Mouse (Mus musculus): ENCODE measurements around the gene Rev3l. TPM values are rescaled to one million over a fixed set of nuclear protein-coding genes. Genes with fewer than 3 reads are reported as not detected.
A peak's percentile ranks its signal among the peaks of the same experiment; 100 is the strongest.

The Rev3l gene
- polyA plus RNA-seq (2015; fragmentation: Nextera tagmentation; extraction: Ambion mirVana), result 12.1 and 14.1 TPM in 2 replicates

- Histone ChIP-seq H3K4me3 (replicated peaks; ENCODE audit: low read depth, low read length) (peak within 1 kb of the TSS; percentile 96), H3K4me1 (replicated peaks; ENCODE audit: insufficient read depth, low read length) (peaks cover 3% of the 10 kb centered on the region; the same call in 1 of the 2 replicates), H3K36me3 (ENCODE audit: insufficient read depth, low read length) (no peaks in the 10 kb centered on the region), H3K4me2 (ENCODE audit: low read length) (peak within 1 kb of the TSS; percentile 60), H3K9me3 (replicated peaks; ENCODE audit: low read length) (no peaks in the 10 kb centered on the region), H3K9ac (ENCODE audit: low read depth, low read length) (peak within 1 kb of the TSS; percentile 92), H3K27ac (peak within 1 kb of the TSS; percentile 99), H3K27me3 (ENCODE audit: insufficient read depth, low read length) (no peaks in the 10 kb centered on the region)
- ATAC-seq (replicated peaks; ENCODE audit: low FRiP score, low read depth), result peak; percentile 89
- TF ChIP-seq CTCF (IDR thresholded peaks at IDR 0.05; ENCODE audit: low read depth), result no peak
- peak; percentile 96 for DNase-seq (ENCODE audit: low spot score)
- WGBS, result 2% methylated on average over 52 of the region's 64 CpGs
These were observed at the start of gene Rev3l for GRCm38 (mm10) chr10:39731736-39732265. Gene Rev3l (plus strand): TSS chr10:39732118.

DNA sequence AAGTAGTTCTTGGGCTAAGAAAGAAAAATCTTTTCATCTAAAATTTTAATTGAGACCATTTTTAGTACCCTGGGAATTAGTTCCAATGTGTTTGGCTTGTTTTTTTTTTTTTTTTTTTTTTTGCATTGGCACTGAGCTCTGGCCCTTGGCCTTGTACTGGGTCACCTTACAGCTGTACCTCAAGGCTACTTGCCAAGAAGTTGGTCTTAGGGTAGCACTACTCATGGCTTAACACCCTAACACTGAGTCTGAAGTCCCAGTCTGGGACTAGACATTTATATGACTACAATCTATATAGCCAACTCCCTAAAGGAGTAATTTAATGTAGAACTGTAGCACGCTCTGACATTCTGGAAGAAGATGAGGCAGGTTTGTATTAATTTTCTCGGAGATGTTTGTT is 49.4 kb upstream of the Rev3l start:
- TF ChIP-seq CTCF (IDR thresholded peaks at IDR 0.05; ENCODE audit: low read depth), result no peak
- no peak overlapping the region for H3K27ac ChIP-seq
- DNase-seq (ENCODE audit: low spot score) (no peak), ATAC-seq (replicated peaks; ENCODE audit: low FRiP score, low read depth) (no peak)
- no peak overlapping the region for H3K9ac ChIP-seq (ENCODE audit: low read depth, low read length)
- no peaks in the 10 kb centered on the region for H3K36me3 ChIP-seq (ENCODE audit: insufficient read depth, low read length)
- no peak overlapping the region for H3K4me3 ChIP-seq (replicated peaks; ENCODE audit: low read depth, low read length)
- H3K4me1 ChIP-seq (replicated peaks; ENCODE audit: insufficient read depth, low read length), result no peaks in the 10 kb centered on the region
- 54% methylated on average over 2 of the region's 2 CpGs for WGBS
- H3K27me3 ChIP-seq (ENCODE audit: insufficient read depth, low read length), result no peaks in the 10 kb centered on the region
- H3K4me2 ChIP-seq (ENCODE audit: low read length), result no peak overlapping the region
- no peaks in the 10 kb centered on the region for H3K9me3 ChIP-seq (replicated peaks; ENCODE audit: low read length)

- TF ChIP-seq CTCF (IDR thresholded peaks at IDR 0.05; ENCODE audit: low read depth), result no peak
- Histone ChIP-seq H3K27ac (no peak overlapping the region), H3K4me1 (replicated peaks; ENCODE audit: insufficient read depth, low read length) (no peaks in the 10 kb centered on the region), H3K9me3 (replicated peaks; ENCODE audit: low read length) (no peaks in the 10 kb centered on the region), H3K27me3 (ENCODE audit: insufficient read depth, low read length) (no peaks in the 10 kb centered on the region), H3K9ac (ENCODE audit: low read depth, low read length) (no peak overlapping the region), H3K36me3 (ENCODE audit: insufficient read depth, low read length) (no peaks in the 10 kb centered on the region), H3K4me3 (replicated peaks; ENCODE audit: low read depth, low read length) (no peak overlapping the region), H3K4me2 (ENCODE audit: low read length) (no peak overlapping the region)
- 95% methylated on average over 2 of the region's 2 CpGs for WGBS
- no peak for ATAC-seq (replicated peaks; ENCODE audit: low FRiP score, low read depth)
- DNase-seq (ENCODE audit: low spot score), result no peak
These were observed 48.4 kb upstream of the Rev3l start for GRCm38 (mm10) chr10:39683481-39683880.

DNA sequence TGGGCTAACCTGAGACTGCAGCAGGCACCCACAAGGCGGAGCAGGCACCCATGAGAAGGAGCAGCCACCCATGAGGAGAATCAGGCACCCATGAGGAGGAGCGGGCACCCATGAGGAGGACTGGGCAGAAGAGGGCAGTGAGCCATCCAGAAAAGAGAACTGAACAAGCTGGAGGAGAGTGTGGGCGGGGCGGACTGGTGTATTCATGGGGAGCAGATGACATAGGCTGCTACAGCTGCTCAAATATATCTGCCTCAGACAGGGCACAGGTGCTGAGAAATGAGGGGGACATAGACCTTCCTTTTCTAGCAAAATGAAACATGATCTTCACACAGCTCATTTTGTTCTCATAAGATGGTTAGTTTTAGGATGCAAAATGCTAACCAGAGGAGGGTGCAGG is 45.1 kb upstream of the Rev3l start:
- no peaks in the 10 kb centered on the region for H3K36me3 ChIP-seq (ENCODE audit: insufficient read depth, low read length)
- H3K4me1 ChIP-seq (replicated peaks; ENCODE audit: insufficient read depth, low read length), result no peaks in the 10 kb centered on the region
- no peak overlapping the region for H3K4me2 ChIP-seq (ENCODE audit: low read length)
- H3K27me3 ChIP-seq (ENCODE audit: insufficient read depth, low read length), result no peaks in the 10 kb centered on the region
- H3K9ac ChIP-seq (ENCODE audit: low read depth, low read length), result no peak overlapping the region
- H3K9me3 ChIP-seq (replicated peaks; ENCODE audit: low read length), result no peaks in the 10 kb centered on the region
- H3K27ac ChIP-seq, result no peak overlapping the region
- 89% methylated on average over 4 of the region's 4 CpGs for WGBS
- ATAC-seq (replicated peaks; ENCODE audit: low FRiP score, low read depth), result no peak
- no peak for DNase-seq (ENCODE audit: low spot score)
- TF ChIP-seq CTCF (IDR thresholded peaks at IDR 0.05; ENCODE audit: low read depth), result no peak
- H3K4me3 ChIP-seq (replicated peaks; ENCODE audit: low read depth, low read length), result no peak overlapping the region

GRCm38 (mm10) chr10:39687851-39688250 is 44.1 kb upstream of the Rev3l start:
- WGBS, result 55% methylated on average over 3 of the region's 3 CpGs
- TF ChIP-seq CTCF (IDR thresholded peaks at IDR 0.05; ENCODE audit: low read depth), result no peak

GRCm38 (mm10) chr10:39691351-39692064 is 40.4 kb upstream of the Rev3l start:
- no peaks in the 10 kb centered on the region for H3K27me3 ChIP-seq (ENCODE audit: insufficient read depth, low read length)
- H3K36me3 ChIP-seq (ENCODE audit: insufficient read depth, low read length), result no peaks in the 10 kb centered on the region
- H3K4me1 ChIP-seq (replicated peaks; ENCODE audit: insufficient read depth, low read length), result no peaks in the 10 kb centered on the region
- H3K9ac ChIP-seq (ENCODE audit: low read depth, low read length), result no peak overlapping the region
- no peak for TF ChIP-seq CTCF (IDR thresholded peaks at IDR 0.05; ENCODE audit: low read depth)
- H3K4me3 ChIP-seq (replicated peaks; ENCODE audit: low read depth, low read length), result no peak overlapping the region
- WGBS, result 35% methylated on average over 11 of the region's 11 CpGs
- no peak overlapping the region for H3K27ac ChIP-seq
- H3K4me2 ChIP-seq (ENCODE audit: low read length), result no peak overlapping the region
- H3K9me3 ChIP-seq (replicated peaks; ENCODE audit: low read length), result no peaks in the 10 kb centered on the region
- peak; percentile 9 for DNase-seq (ENCODE audit: low spot score)
- ATAC-seq (replicated peaks; ENCODE audit: low FRiP score, low read depth), result no peak

More at GRCm38 (mm10) chr10:39687851-39688250, 44.1 kb upstream of the Rev3l start:
- Histone ChIP-seq H3K9me3 (replicated peaks; ENCODE audit: low read length) (no peaks in the 10 kb centered on the region), H3K4me1 (replicated peaks; ENCODE audit: insufficient read depth, low read length) (no peaks in the 10 kb centered on the region), H3K4me2 (ENCODE audit: low read length) (no peak overlapping the region), H3K9ac (ENCODE audit: low read depth, low read length) (no peak overlapping the region), H3K4me3 (replicated peaks; ENCODE audit: low read depth, low read length) (no peak overlapping the region), H3K27ac (no peak overlapping the region), H3K36me3 (ENCODE audit: insufficient read depth, low read length) (no peaks in the 10 kb centered on the region), H3K27me3 (ENCODE audit: insufficient read depth, low read length) (no peaks in the 10 kb centered on the region)
- ATAC-seq (replicated peaks; ENCODE audit: low FRiP score, low read depth) (no peak), DNase-seq (ENCODE audit: low spot score) (no peak)
